Mouse (Mus musculus) intestine, embryonic 16.5 days (tissue): ENCODE data around the gene Fam131a. TPM values are rescaled to one million over a fixed set of nuclear protein-coding genes. Genes with fewer than 3 reads are reported as not detected.

ENCODE experiments used
- ATAC-seq: fragments of 200-750 bp; cut with Nextera tagmentation; 2 replicates; pipeline ENCODE4 v1.8.0; 2017; ENCODE audit warnings: moderate TSS enrichment, moderate library complexity
- H3K27ac ChIP-seq: fragments of 300-500 bp; sonication (generic); 2 replicates; pipeline ENCODE4 v1.5.1; 2014; ENCODE audit warnings: mild to moderate bottlenecking, low read length
- H3K27me3 ChIP-seq: fragments of 300-500 bp; sonication (generic); replicated peaks from 2 replicates; pipeline ENCODE4 v1.6.1; 2014; ENCODE audit warnings: low read length, control low read depth, mixed read lengths; ENCODE audit not compliant: control insufficient read depth, insufficient read depth
- H3K36me3 ChIP-seq: fragments of 300-500 bp; sonication (generic); 2 replicates; pipeline ENCODE4 v1.6.1; 2014; ENCODE audit warnings: low read length, control low read depth; ENCODE audit not compliant: control insufficient read depth, insufficient read depth
- H3K4me1 ChIP-seq: fragments of 300-500 bp; sonication (generic); 2 replicates; pipeline ENCODE4 v1.6.1; 2014; ENCODE audit warnings: low read length, control low read depth, mixed read lengths; ENCODE audit not compliant: control insufficient read depth, insufficient read depth
- H3K4me2 ChIP-seq: fragments of 300-500 bp; sonication (generic); 2 replicates; pipeline ENCODE4 v1.6.1; 2014; ENCODE audit warnings: low read depth, low read length, control low read depth
- H3K4me3 ChIP-seq: fragments of 300-500 bp; sonication (generic); 2 replicates; pipeline ENCODE4 v1.5.1; 2014; ENCODE audit warnings: mild to moderate bottlenecking, low read length
- H3K9ac ChIP-seq: fragments of 300-500 bp; sonication (generic); 2 replicates; pipeline ENCODE4 v1.6.1; 2014; ENCODE audit warnings: low read depth, low read length
- H3K9me3 ChIP-seq: fragments of 300-500 bp; sonication (generic); 2 replicates; pipeline ENCODE4 v1.6.1; 2016; ENCODE audit warnings: low read length, control low read depth; ENCODE audit not compliant: control insufficient read depth
- WGBS: fragments of 180-500 bp; shearing (Covaris S2); extraction: QIAGEN DNeasy Blood & Tissue Kit; methylation state at CpG from one replicate; pipeline ENCODE4 v1.1.7; 2014; 5-methylcytosine and 5-hydroxymethylcytosine counted together
- polyA plus RNA-seq: library from polyadenylated mRNA; unstranded; fragments of >200 nt; fragmentation: Nextera tagmentation; extraction: Ambion mirVana; gene quantifications from 2 replicates; pipeline ENCODE4 v1.2.1, GENCODE M21; 2015

Fam131a gene
- polyA plus RNA-seq, 1 experiment from 2014 or later, result 6.2 TPM

DNA sequence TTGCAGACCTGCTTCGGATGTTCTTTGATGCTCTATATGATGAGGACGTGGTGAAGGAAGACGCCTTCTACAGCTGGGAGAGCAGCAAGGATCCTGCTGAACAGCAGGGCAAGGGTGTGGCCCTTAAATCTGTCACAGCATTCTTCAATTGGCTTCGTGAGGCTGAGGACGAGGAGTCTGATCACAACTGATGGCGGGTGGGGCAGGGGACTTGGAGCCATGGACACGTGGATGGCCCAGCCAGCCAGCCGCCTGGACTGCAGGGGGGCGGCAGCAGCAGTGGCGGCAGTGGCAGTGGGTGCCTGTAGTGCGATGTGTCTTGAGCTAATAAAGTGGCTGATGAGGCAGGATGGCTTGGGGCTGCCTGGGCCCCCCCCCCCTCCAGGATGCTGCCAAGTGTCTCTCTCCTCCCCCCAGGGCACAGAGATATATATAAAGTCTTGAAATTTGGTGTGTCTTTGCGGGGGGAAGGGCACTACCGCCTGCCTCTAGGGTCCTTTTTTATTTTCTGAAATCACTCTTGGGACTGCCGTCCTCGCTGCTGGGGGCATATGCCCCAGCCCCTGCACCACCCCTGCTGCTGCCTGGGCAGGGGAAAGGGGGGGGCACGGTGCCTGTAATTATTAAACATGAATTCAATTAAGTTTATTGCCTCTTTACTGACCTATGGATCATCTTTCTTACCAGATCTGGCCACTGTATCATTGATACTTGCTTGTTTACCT, 638 bp upstream of the Fam131a start:
- no peak overlapping the region for H3K4me3 ChIP-seq

DNA sequence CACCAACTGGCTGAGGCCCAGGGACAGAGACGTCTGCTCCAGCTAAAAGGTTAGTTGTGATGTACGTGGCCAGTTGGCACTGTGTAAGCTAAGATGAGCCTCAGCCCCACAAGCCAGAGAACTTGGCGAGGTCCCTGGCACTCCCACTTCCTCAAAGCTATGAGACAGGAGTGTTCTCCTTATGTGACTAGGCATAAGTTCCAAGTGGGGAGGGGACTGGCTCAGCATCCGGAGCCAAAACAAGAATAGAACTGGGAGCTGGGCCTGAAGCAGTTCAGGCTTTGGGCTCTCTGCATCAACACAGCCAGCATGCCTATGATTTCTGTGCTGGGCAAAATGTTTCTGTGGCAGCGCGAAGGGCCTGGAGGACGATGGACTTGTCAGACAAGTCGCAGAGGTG, 1.7 kb downstream of the Fam131a start:
- Histone ChIP-seq H3K9ac (no peak overlapping the region), H3K36me3 (peaks cover 8% of the 10 kb centered on the region; the same call in 1 of the 2 replicates), H3K27me3 (no peaks in the 10 kb centered on the region; the same call in 1 of the 2 replicates), H3K4me2 (no peak overlapping the region), H3K4me3 (no peak overlapping the region), H3K9me3 (no peaks in the 10 kb centered on the region), H3K27ac (no peak overlapping the region), H3K4me1 (peaks cover 19% of the 10 kb centered on the region)
- no peak for ATAC-seq
- WGBS, result 70% methylated on average over 8 of the region's 8 CpGs

More for the DNA sequence above, 638 bp upstream of the Fam131a start:
- no peak overlapping the region for H3K27ac ChIP-seq
- peak; percentile 9 for ATAC-seq
- H3K4me2 ChIP-seq, result peak overlapping the region; percentile 95; the same call in 1 of the 2 replicates
- H3K36me3 ChIP-seq, result peaks cover 18% of the 10 kb centered on the region
- no peaks in the 10 kb centered on the region; the same call in 1 of the 2 replicates for H3K27me3 ChIP-seq
- no peak overlapping the region for H3K9ac ChIP-seq
- 47% methylated on average over 16 of the region's 16 CpGs for WGBS
- peaks cover 19% of the 10 kb centered on the region for H3K4me1 ChIP-seq
- H3K9me3 ChIP-seq, result no peaks in the 10 kb centered on the region

DNA sequence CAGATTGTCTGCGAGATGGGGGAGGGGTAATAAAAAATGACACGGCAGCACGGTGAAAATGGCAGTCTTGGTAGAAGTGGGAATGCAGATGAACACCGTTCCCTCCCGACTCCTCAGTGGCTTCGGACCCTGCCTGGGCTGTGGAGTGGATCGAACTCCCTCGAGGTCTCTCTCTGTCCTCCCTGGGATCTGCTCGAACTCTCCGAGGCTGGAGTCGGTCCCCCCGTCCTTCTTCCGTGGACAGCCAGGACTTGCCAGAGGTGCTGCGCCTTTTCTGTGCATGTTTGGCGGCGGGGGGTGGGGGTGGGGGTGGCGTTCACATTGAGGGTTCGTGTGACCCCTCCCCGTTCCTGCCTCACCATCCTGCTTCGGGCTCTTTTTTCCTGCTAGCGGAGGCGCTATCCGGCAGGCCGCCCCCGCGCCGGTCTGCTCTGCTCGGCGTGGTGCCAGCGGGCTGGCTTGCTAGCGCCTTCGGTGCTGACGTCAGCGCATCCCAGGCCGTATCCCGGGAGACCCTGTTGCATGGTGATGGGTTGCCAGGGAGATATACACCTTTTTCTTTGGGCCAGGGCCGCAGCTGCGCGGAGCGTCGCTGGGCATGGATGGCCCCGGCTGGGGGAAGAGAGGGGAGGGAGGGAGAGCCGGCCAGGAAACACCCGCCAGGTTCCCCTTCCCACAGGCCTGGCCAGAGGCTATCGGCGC, 2.7 kb downstream of the Fam131a start:
- H3K27me3 ChIP-seq, result no peaks in the 10 kb centered on the region; the same call in 1 of the 2 replicates
- WGBS, result 4% methylated on average over 44 of the region's 46 CpGs
- ATAC-seq, result peak; percentile 47
- H3K4me3 ChIP-seq, result peak overlapping the region; percentile 40
- H3K9me3 ChIP-seq, result no peaks in the 10 kb centered on the region
- peaks cover 19% of the 10 kb centered on the region for H3K4me1 ChIP-seq
- H3K9ac ChIP-seq, result peak overlapping the region; percentile 56
- 0 out of 2 replicates have a peak, but pooled peaks cover 4% of the 10 kb centered on the region for H3K36me3 ChIP-seq
- H3K27ac ChIP-seq, result no peak overlapping the region
- H3K4me2 ChIP-seq, result peak overlapping the region; percentile 56

DNA sequence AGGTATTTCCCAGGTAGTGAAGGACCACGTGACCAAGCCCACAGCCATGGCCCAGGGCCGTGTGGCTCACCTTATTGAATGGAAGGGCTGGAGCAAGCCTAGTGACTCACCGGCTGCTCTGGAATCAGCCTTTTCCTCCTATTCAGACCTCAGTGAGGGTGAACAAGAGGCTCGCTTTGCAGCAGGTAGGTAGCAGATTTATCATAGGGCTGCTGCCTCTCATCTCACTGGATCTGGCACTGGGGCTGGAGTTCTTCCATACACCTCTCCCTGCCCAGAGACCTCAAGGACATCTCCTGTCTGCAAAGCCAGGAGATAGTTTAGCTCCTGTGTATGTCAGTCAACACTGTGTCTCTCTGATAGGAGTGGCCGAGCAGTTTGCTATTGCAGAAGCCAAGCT, 6.2 kb downstream of the Fam131a start:
- Histone ChIP-seq H3K4me2 (no peak overlapping the region), H3K4me3 (no peak overlapping the region), H3K4me1 (peaks cover 24% of the 10 kb centered on the region), H3K9me3 (no peaks in the 10 kb centered on the region), H3K36me3 (no peaks in the 10 kb centered on the region), H3K27ac (no peak overlapping the region), H3K9ac (no peak overlapping the region), H3K27me3 (no peaks in the 10 kb centered on the region; the same call in 1 of the 2 replicates)
- no peak for ATAC-seq
- WGBS, result 68% methylated on average over 5 of the region's 5 CpGs

DNA sequence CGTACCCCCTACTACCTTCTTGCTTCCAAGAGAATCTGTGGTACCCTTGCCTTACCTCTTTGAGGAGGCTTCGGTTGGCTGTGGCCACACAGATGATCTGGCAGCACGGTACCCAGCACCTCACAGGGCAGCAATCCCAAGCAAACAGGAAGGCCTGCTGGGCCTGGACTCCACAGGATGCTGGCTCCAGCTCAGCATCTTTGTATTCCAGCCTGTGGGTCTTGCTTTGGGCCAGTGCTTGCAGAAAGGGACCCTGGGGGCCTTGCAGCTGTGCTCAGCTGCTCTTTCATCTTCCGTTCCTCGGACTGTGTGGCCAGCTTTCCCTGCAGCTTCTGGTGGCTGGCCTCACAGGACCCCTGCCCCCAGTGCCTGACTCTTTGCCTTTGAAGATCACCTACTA, 7.0 kb downstream of the Fam131a start:
- no peak for ATAC-seq
- peaks cover 24% of the 10 kb centered on the region for H3K4me1 ChIP-seq
- no peak overlapping the region for H3K4me3 ChIP-seq
- H3K9me3 ChIP-seq, result no peaks in the 10 kb centered on the region
- H3K27ac ChIP-seq, result no peak overlapping the region
- no peak overlapping the region for H3K4me2 ChIP-seq
- 62% methylated on average over 5 of the region's 5 CpGs for WGBS
- no peaks in the 10 kb centered on the region; the same call in 1 of the 2 replicates for H3K27me3 ChIP-seq
- H3K9ac ChIP-seq, result no peak overlapping the region
- no peaks in the 10 kb centered on the region for H3K36me3 ChIP-seq

DNA sequence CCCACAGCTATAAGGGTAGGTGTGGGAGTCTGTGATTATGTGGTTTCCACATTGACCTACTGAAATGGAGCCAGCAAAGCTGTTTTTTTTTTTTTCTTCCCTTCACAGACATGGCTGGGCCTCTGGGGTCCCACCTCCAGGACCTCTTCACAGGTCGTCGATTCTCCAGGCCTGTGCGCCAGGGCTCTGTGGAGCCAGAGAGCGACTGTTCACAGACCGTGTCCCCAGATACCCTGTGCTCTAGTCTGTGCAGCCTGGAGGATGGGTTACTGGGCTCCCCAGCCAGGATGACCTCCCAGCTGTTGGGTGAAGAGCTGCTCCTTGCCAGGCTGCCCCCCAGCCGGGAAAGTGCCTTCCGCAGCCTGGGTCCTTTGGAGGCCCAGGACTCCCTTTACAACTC, 8.3 kb downstream of the Fam131a start:
- Histone ChIP-seq H3K9ac (0 out of 2 replicates have a peak overlapping the region, but pooled peaks have one; percentile 48), H3K4me3 (no peak overlapping the region), H3K9me3 (no peaks in the 10 kb centered on the region), H3K36me3 (no peaks in the 10 kb centered on the region), H3K27me3 (no peaks in the 10 kb centered on the region), H3K4me1 (peaks cover 14% of the 10 kb centered on the region), H3K27ac (no peak overlapping the region), H3K4me2 (no peak overlapping the region)
- ATAC-seq, result no peak
- WGBS, result 62% methylated on average over 7 of the region's 7 CpGs

DNA sequence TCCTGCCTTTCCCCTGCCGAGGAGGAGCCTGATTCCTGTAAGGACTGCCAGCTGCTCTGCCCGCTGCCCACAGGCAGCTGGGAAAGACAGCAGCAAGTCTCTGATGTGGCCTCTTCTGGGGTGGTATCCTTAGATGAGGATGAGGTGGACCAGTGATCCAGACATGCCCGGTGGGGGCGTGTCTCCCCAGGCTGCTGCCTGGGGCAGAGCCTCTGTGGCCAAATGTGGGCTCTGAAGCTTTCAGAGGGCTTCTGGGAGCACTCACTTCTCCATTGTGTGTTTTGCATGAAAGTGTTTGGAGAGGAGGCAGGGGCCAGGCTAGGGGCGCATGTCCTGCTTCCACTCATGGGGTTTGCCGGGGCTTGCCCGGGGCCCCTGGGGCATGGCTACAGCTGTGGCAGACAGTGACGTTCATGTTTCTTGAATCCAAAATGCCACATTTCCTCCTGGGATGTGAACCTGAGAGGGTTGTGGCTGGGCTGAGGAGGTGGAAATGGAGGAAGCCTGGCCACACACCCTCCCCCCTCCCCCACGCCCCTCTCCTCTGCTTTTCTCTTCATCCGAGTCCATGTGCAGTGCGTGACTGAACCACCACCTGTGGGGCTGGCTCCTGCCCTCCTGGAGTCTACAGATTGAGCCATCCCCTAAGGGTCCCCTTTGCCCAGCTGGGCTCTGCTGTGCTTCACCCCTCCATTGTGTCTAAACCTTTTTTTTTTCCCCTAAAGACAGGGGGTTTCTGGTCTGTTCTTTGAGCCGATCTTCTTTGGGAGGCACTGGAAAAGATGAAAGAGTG, 8.9 kb downstream of the Fam131a start:
- WGBS, result 38% methylated on average over 12 of the region's 12 CpGs
- peak; percentile 32; the same call in 1 of the 2 replicates for ATAC-seq
- no peak overlapping the region for H3K4me3 ChIP-seq
- H3K36me3 ChIP-seq, result no peaks in the 10 kb centered on the region
- H3K9me3 ChIP-seq, result no peaks in the 10 kb centered on the region
- no peak overlapping the region for H3K4me2 ChIP-seq
- peak overlapping the region; percentile 38; the same call in 1 of the 2 replicates for H3K27ac ChIP-seq
- H3K27me3 ChIP-seq, result no peaks in the 10 kb centered on the region
- peak overlapping the region; percentile 48 for H3K9ac ChIP-seq
- H3K4me1 ChIP-seq, result peaks cover 14% of the 10 kb centered on the region

DNA sequence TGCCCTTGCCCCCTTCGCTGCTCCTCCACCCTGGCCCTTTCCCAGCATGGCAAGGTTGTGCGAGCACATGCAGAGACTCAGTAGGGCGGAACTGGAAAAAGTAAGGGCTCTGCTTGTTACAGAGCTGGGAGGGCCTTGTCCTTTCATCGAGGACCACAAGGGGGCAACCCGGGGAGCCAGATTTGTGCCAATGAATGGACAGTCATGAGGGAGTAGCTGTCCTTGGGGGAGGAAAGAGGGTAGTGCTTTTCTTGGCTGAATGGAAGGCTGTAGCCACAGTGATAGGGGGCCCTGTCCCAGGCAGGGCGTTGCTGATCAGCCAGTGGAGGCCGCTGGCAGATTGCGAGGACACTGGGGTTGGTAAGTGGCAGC, 9.5 kb downstream of the Fam131a start:
- H3K27me3 ChIP-seq, result no peaks in the 10 kb centered on the region
- H3K9me3 ChIP-seq, result no peaks in the 10 kb centered on the region
- H3K9ac ChIP-seq, result peak overlapping the region; percentile 48
- H3K36me3 ChIP-seq, result 0 out of 2 replicates have a peak, but pooled peaks cover under 1% of the 10 kb centered on the region
- no peak overlapping the region for H3K4me2 ChIP-seq
- 14% methylated on average over 8 of the region's 8 CpGs for WGBS
- ATAC-seq, result peak; percentile 66
- no peak overlapping the region for H3K4me3 ChIP-seq
- no peak overlapping the region for H3K27ac ChIP-seq
- peaks cover 14% of the 10 kb centered on the region for H3K4me1 ChIP-seq

DNA sequence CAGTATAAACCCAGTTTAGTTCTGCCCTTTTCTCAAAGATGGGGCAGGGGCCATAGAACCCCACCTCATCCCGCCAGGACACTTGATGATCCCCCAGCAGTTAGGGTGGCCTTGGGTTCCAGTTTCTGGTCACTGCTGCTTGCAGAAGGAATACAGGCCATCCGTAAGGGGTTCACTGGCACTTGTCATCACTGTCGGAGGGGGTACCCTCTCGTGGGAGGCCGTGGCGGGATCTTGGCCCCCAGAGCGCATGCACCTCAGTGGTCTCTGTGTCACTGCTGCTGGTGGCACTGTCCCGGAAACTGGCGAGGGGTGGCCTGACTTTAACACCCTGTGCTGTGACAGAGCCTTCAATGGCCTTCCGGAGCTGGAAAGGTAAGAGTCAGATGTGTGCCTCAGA, 10.0 kb downstream of the Fam131a start:
- Histone ChIP-seq H3K27ac (no peak overlapping the region), H3K4me1 (peaks cover 14% of the 10 kb centered on the region), H3K9me3 (no peaks in the 10 kb centered on the region), H3K4me2 (no peak overlapping the region), H3K4me3 (no peak overlapping the region), H3K9ac (no peak overlapping the region), H3K36me3 (peaks cover 3% of the 10 kb centered on the region; the same call in 1 of the 2 replicates), H3K27me3 (no peaks in the 10 kb centered on the region)
- no peak for ATAC-seq
- 91% methylated on average over 10 of the region's 10 CpGs for WGBS
